Mouse (Mus musculus) liver, postnatal 0 days (tissue): ENCODE data around the gene Ctdsp1. TPM values are rescaled to one million over a fixed set of nuclear protein-coding genes. Genes with fewer than 3 reads are reported as not detected.
A peak's percentile ranks its signal among the peaks of the same experiment; 100 is the strongest.

Experiments
- ATAC-seq: fragments of 200-750 bp; cut with Nextera tagmentation; 2 replicates; pipeline ENCODE4 v1.8.0; 2017; ENCODE audit warnings: mild to moderate bottlenecking, moderate library complexity
- DNase-seq: peaks from one replicate; pipeline ENCODE4 v3.0.0-alpha.2; 2016
- H3K27ac ChIP-seq: fragments of 300-500 bp; sonication (generic); 2 replicates; pipeline ENCODE4 v1.5.1; 2014; ENCODE audit warnings: antibody characterized with exemption, moderate library complexity, mild to moderate bottlenecking, low read depth
- H3K27me3 ChIP-seq: fragments of 300-500 bp; sonication (generic); 2 replicates; pipeline ENCODE4 v1.6.1; 2014; ENCODE audit warnings: low read length, control low read depth, mixed read lengths; ENCODE audit not compliant: insufficient read depth
- H3K36me3 ChIP-seq: fragments of 300-500 bp; sonication (generic); replicated peaks from 2 replicates; pipeline ENCODE4 v1.6.1; 2014; ENCODE audit warnings: mild to moderate bottlenecking, control low read depth, low read length, moderate library complexity, mixed read lengths; ENCODE audit not compliant: insufficient read depth
- H3K4me1 ChIP-seq: fragments of 300-500 bp; sonication (generic); 2 replicates; pipeline ENCODE4 v1.6.1; 2014; ENCODE audit warnings: antibody characterized with exemption, mild to moderate bottlenecking, control low read depth; ENCODE audit not compliant: insufficient read depth
- H3K4me2 ChIP-seq: fragments of 300-500 bp; sonication (generic); 2 replicates; pipeline ENCODE4 v1.6.1; 2014; ENCODE audit warnings: low read depth, mild to moderate bottlenecking, low read length, moderate library complexity, mixed read lengths
- H3K4me3 ChIP-seq: fragments of 300-500 bp; sonication (generic); 2 replicates; pipeline ENCODE4 v1.5.1; 2014; ENCODE audit warnings: low read depth, low read length
- H3K9ac ChIP-seq: fragments of 300-500 bp; sonication (generic); replicated peaks from 2 replicates; pipeline ENCODE4 v1.6.1; 2014; ENCODE audit warnings: mild to moderate bottlenecking, moderate library complexity
- H3K9me3 ChIP-seq: fragments of 300-500 bp; sonication (generic); 2 replicates; pipeline ENCODE4 v1.6.1; 2016; ENCODE audit warnings: mild to moderate bottlenecking, control low read depth, low read length, mixed read lengths
- CTCF ChIP-seq: sonication (generic); IDR thresholded peaks from 2 replicates; pipeline ENCODE4 v1.5.1; 2016; ENCODE audit warnings: antibody characterized with exemption, low read depth
- EP300 ChIP-seq: IDR thresholded peaks from 2 replicates; pipeline ENCODE4 v1.6.1; 2016; ENCODE audit warnings: antibody characterized with exemption, low read depth, mild to moderate bottlenecking
- WGBS: fragments of 180-500 bp; shearing (Covaris S2); extraction: QIAGEN DNeasy Blood & Tissue Kit; methylation state at CpG from one replicate; pipeline ENCODE4 v1.1.7; 2014; ENCODE audit not compliant: insufficient replicate concordance; 5-methylcytosine and 5-hydroxymethylcytosine counted together
- polyA plus RNA-seq: library from polyadenylated mRNA; unstranded; fragments of >200 nt; fragmentation: Nextera tagmentation; extraction: Ambion mirVana; gene quantifications from 2 replicates; pipeline ENCODE4 v1.2.1, GENCODE M21; 2015

The Ctdsp1 gene
- 40.0 and 40.4 TPM in 2 replicates for polyA plus RNA-seq

- Histone ChIP-seq H3K9me3 (no peaks in the 10 kb centered on the region), H3K27me3 (no peaks in the 10 kb centered on the region), H3K36me3 (peaks cover 21% of the 10 kb centered on the region), H3K4me1 (peaks cover 49% of the 10 kb centered on the region), H3K4me3 (peak within 1 kb of the TSS; percentile 97), H3K4me2 (peak within 1 kb of the TSS; percentile 93), H3K9ac (peak within 1 kb of the TSS; percentile 100), H3K27ac (peak within 1 kb of the TSS; percentile 100)
- peak; percentile 78 for ATAC-seq
- TF ChIP-seq EP300 (peak; percentile 6; the same call in 1 of the 2 replicates), CTCF (peak; percentile 32)
- DNase-seq: peak; percentile 96
- 3% methylated on average over 48 of the region's 51 CpGs for WGBS
Observed at GRCm38 (mm10) chr1:74390924-74391748, at the start of gene Ctdsp1. TSS of gene Ctdsp1 (plus strand) at chr1:74391509.

- Histone ChIP-seq H3K27ac (no peak overlapping the region), H3K4me1 (peaks cover 6% of the 10 kb centered on the region; the same call in 1 of the 2 replicates), H3K9ac (no peak overlapping the region), H3K27me3 (no peaks in the 10 kb centered on the region), H3K36me3 (no peaks in the 10 kb centered on the region), H3K9me3 (no peaks in the 10 kb centered on the region), H3K4me3 (no peak overlapping the region), H3K4me2 (no peak overlapping the region)
- 72% methylated on average over 7 of the region's 7 CpGs for WGBS
- DNase-seq: no peak
- no peak for TF ChIP-seq CTCF
- no peak for TF ChIP-seq EP300
- ATAC-seq: no peak
Observed at GRCm38 (mm10) chr1:74341898-74342297, 49.4 kb upstream of the Ctdsp1 start.

GRCm38 (mm10) chr1:74342308-74342707 lies 49.0 kb upstream of the Ctdsp1 start:
- Histone ChIP-seq H3K36me3 (no peaks in the 10 kb centered on the region), H3K27me3 (no peaks in the 10 kb centered on the region), H3K4me3 (no peak overlapping the region), H3K4me1 (peaks cover 6% of the 10 kb centered on the region; the same call in 1 of the 2 replicates), H3K27ac (no peak overlapping the region), H3K9me3 (no peaks in the 10 kb centered on the region), H3K4me2 (no peak overlapping the region), H3K9ac (no peak overlapping the region)
- DNase-seq (no peak), ATAC-seq (no peak)
- TF ChIP-seq CTCF (no peak), EP300 (no peak)
- 74% methylated on average over 1 of the region's 1 CpGs for whole genome bisulfite sequencing

GRCm38 (mm10) chr1:74343161-74343560 lies 48.1 kb upstream of the Ctdsp1 start:
- DNase-seq: no peak
- H3K4me1 ChIP-seq: peaks cover 6% of the 10 kb centered on the region; the same call in 1 of the 2 replicates
- TF ChIP-seq EP300 (no peak), CTCF (no peak)
- no peak overlapping the region for H3K9ac ChIP-seq
- no peak overlapping the region for H3K4me2 ChIP-seq
- no peaks in the 10 kb centered on the region for H3K9me3 ChIP-seq
- no peak overlapping the region for H3K27ac ChIP-seq
- H3K4me3 ChIP-seq: no peak overlapping the region
- WGBS: 57% methylated on average over 5 of the region's 5 CpGs
- no peaks in the 10 kb centered on the region for H3K36me3 ChIP-seq
- no peak for ATAC-seq
- no peaks in the 10 kb centered on the region for H3K27me3 ChIP-seq

- H3K36me3 ChIP-seq: no peaks in the 10 kb centered on the region
- no peak overlapping the region for H3K9ac ChIP-seq
- no peak for DNase-seq
- no peak overlapping the region for H3K4me2 ChIP-seq
- H3K4me3 ChIP-seq: no peak overlapping the region
- no peak overlapping the region for H3K27ac ChIP-seq
- WGBS: 69% methylated on average over 11 of the region's 11 CpGs
- H3K27me3 ChIP-seq: no peaks in the 10 kb centered on the region
- TF ChIP-seq EP300: no peak
- no peak for TF ChIP-seq CTCF
- peaks cover 6% of the 10 kb centered on the region; the same call in 1 of the 2 replicates for H3K4me1 ChIP-seq
- no peak for ATAC-seq
- H3K9me3 ChIP-seq: no peaks in the 10 kb centered on the region
Observed at GRCm38 (mm10) chr1:74344163-74344916, 47.0 kb upstream of the Ctdsp1 start.

GRCm38 (mm10) chr1:74351185-74351769 lies 40.0 kb upstream of the Ctdsp1 start:
- no peak overlapping the region for H3K27ac ChIP-seq
- no peak for TF ChIP-seq CTCF
- TF ChIP-seq EP300: no peak
- no peak overlapping the region for H3K4me3 ChIP-seq
- H3K9me3 ChIP-seq: no peaks in the 10 kb centered on the region
- 78% methylated on average over 13 of the region's 13 CpGs for WGBS
- no peaks in the 10 kb centered on the region for H3K36me3 ChIP-seq
- H3K4me2 ChIP-seq: no peak overlapping the region
- ATAC-seq: no peak
- no peaks in the 10 kb centered on the region for H3K27me3 ChIP-seq
- no peaks in the 10 kb centered on the region for H3K4me1 ChIP-seq
- no peak overlapping the region for H3K9ac ChIP-seq
- DNase-seq: no peak
